Mouse (Mus musculus): ENCODE measurements around the gene Gstz1. TPM values are rescaled to one million over a fixed set of nuclear protein-coding genes. Genes with fewer than 3 reads are reported as not detected.

Gstz1 gene
- polyA plus RNA-seq, 1 experiment from 2014 or later, result 42.7 TPM

DNA sequence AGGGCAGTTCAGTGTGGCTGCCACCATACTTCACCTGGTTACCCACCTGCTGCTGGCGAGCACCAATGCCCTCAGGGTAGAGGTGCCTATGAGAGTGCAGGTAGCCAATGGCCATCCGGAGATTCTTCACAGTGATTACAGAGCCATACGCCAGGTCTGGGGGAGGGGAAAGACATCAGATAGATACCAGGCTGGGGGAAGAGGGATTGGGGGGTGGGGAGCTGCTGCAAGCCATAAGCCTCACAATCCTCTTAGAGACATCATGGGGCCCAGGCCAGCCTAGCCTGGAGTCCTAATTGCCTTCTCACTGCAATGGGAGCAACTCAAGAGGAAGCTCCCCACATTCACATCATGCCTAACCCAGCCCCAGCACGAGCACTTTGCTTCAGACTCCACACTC, 19.7 kb upstream of the Gstz1 start:
- WGBS, result 70% methylated on average over 4 of the region's 4 CpGs

DNA sequence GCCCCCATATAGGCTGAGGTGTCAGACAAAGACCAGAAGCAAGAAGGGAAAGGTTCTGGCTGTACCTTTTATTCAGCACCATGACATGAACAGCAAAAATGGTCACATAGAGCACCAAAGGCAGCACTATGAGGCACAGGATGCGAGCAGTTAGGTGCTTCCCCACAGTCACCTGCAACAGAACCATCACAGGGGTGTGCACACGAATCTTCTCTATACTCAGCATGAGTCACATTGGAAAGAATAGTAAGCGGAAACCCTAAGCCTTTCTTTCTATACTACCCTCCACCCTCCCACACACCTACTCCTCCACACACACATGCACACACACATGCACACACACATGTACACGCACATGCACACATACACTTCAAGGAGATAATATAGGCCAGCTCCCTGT, 16.7 kb upstream of the Gstz1 start:
- Histone ChIP-seq H3K36me3 (ENCODE audit: control insufficient read depth, insufficient read depth, low read length) (peaks cover 61% of the 10 kb centered on the region), H3K4me2 (ENCODE audit: low read length) (no peak overlapping the region), H3K4me3 (ENCODE audit: control insufficient read depth in 1 of 2, insufficient read depth in 1 of 2, low read depth in 1 of 2, low read length in 2 of 2) (no peak overlapping the region), H3K4me1 (ENCODE audit: control insufficient read depth in 2 of 2, insufficient read depth in 2 of 2, low read length in 2 of 2) (peaks cover 2 to 10% of the 10 kb centered on the region in 2 experiments; a peak in 2 of 4 replicates), H3K9me3 (ENCODE audit: control insufficient read depth, low read length) (no peaks in the 10 kb centered on the region), H3K9ac (ENCODE audit: low read length) (no peak overlapping the region), H3K27me3 (ENCODE audit: control insufficient read depth, insufficient read depth, low read length) (no peaks in the 10 kb centered on the region), H3K27ac (replicated peaks in 1 of 2; ENCODE audit: control insufficient read depth in 1 of 2, insufficient read depth in 1 of 2, low read depth in 2 of 2, low read length in 2 of 2) (no peak overlapping the region)
- ATAC-seq (ENCODE audit: insufficient number of reproducible peaks, insufficient read depth, low FRiP score, low read depth), result no peak
- 91% methylated on average over 4 of the region's 4 CpGs for WGBS

More for the DNA sequence above, 19.7 kb upstream of the Gstz1 start:
- H3K27ac ChIP-seq (replicated peaks in 1 of 2; ENCODE audit: control insufficient read depth in 1 of 2, insufficient read depth in 1 of 2, low read depth in 2 of 2, low read length in 2 of 2), result no peak overlapping the region
- no peak overlapping the region for H3K9ac ChIP-seq (ENCODE audit: low read length)
- no peak overlapping the region for H3K4me3 ChIP-seq (ENCODE audit: control insufficient read depth in 1 of 2, insufficient read depth in 1 of 2, low read depth in 1 of 2, low read length in 2 of 2)
- H3K9me3 ChIP-seq (ENCODE audit: control insufficient read depth, low read length), result no peaks in the 10 kb centered on the region
- no peak overlapping the region for H3K4me2 ChIP-seq (ENCODE audit: low read length)
- peaks cover 70% of the 10 kb centered on the region for H3K36me3 ChIP-seq (ENCODE audit: control insufficient read depth, insufficient read depth, low read length)
- H3K27me3 ChIP-seq (ENCODE audit: control insufficient read depth, insufficient read depth, low read length), result no peaks in the 10 kb centered on the region
- ATAC-seq (ENCODE audit: insufficient number of reproducible peaks, insufficient read depth, low FRiP score, low read depth), result no peak
- peaks cover 0 to 8% of the 10 kb centered on the region in 2 experiments; a peak in 1 of 4 replicates for H3K4me1 ChIP-seq (ENCODE audit: control insufficient read depth in 2 of 2, insufficient read depth in 2 of 2, low read length in 2 of 2)

DNA sequence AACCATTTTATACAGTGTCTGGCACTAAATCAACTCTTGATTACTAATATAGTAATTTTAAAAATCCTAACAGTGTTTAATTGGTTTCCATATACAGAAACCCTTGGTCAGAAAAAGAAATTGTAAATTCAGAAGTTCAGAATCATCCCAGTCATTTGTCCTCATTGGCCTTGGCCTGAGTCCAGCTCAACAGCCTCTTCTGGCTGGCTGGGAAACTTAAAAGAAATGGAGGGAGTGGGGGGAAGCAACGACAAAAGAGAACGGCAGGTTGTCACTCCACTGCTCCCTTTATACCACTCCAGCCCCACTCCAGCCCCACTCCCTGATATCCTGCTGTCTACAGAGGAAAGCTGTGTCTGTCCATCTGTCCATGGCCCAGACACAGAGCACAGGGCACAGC, 15.8 kb upstream of the Gstz1 start:
- H3K9ac ChIP-seq (ENCODE audit: low read length), result no peak overlapping the region
- 58% methylated on average over 2 of the region's 2 CpGs for WGBS
- H3K4me2 ChIP-seq (ENCODE audit: low read length), result no peak overlapping the region
- H3K4me1 ChIP-seq (ENCODE audit: control insufficient read depth in 2 of 2, insufficient read depth in 2 of 2, low read length in 2 of 2), result peaks cover 2 to 10% of the 10 kb centered on the region in 2 experiments; a peak in 2 of 4 replicates
- H3K36me3 ChIP-seq (ENCODE audit: control insufficient read depth, insufficient read depth, low read length), result peaks cover 60% of the 10 kb centered on the region
- H3K27me3 ChIP-seq (ENCODE audit: control insufficient read depth, insufficient read depth, low read length), result no peaks in the 10 kb centered on the region
- no peak overlapping the region for H3K27ac ChIP-seq (replicated peaks in 1 of 2; ENCODE audit: control insufficient read depth in 1 of 2, insufficient read depth in 1 of 2, low read depth in 2 of 2, low read length in 2 of 2)
- no peak overlapping the region for H3K4me3 ChIP-seq (ENCODE audit: control insufficient read depth in 1 of 2, insufficient read depth in 1 of 2, low read depth in 1 of 2, low read length in 2 of 2)
- ATAC-seq (ENCODE audit: insufficient number of reproducible peaks, insufficient read depth, low FRiP score, low read depth), result no peak
- H3K9me3 ChIP-seq (ENCODE audit: control insufficient read depth, low read length), result no peaks in the 10 kb centered on the region

DNA sequence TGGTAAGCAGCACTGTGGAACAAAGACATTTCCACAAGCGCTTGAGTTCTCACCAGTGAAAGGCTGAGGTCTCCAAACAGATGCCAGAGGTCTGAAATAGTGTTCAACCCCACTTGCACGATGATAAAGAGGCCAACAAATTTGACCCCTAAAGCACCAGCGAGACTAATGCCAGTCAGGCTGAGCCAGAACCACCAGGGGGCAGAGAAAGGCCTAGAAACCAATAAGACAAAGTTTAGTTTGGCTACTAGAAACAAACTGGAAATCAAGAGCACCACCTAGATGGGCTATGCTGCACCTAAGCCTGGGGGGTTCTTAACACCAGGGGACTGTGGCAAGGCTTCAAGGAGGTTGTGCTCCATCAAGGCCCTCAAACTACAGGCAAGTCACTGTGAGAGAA, 15.3 kb upstream of the Gstz1 start:
- 58% methylated on average over 3 of the region's 3 CpGs for WGBS
- Histone ChIP-seq H3K4me2 (ENCODE audit: low read length) (no peak overlapping the region), H3K9ac (ENCODE audit: low read length) (no peak overlapping the region), H3K4me3 (ENCODE audit: control insufficient read depth in 1 of 2, insufficient read depth in 1 of 2, low read depth in 1 of 2, low read length in 2 of 2) (no peak overlapping the region), H3K27ac (replicated peaks in 1 of 2; ENCODE audit: control insufficient read depth in 1 of 2, insufficient read depth in 1 of 2, low read depth in 2 of 2, low read length in 2 of 2) (no peak overlapping the region), H3K9me3 (ENCODE audit: control insufficient read depth, low read length) (no peaks in the 10 kb centered on the region), H3K36me3 (ENCODE audit: control insufficient read depth, insufficient read depth, low read length) (peaks cover 60% of the 10 kb centered on the region), H3K27me3 (ENCODE audit: control insufficient read depth, insufficient read depth, low read length) (no peaks in the 10 kb centered on the region), H3K4me1 (ENCODE audit: control insufficient read depth in 2 of 2, insufficient read depth in 2 of 2, low read length in 2 of 2) (peaks cover 2 to 10% of the 10 kb centered on the region in 2 experiments; a peak in 2 of 4 replicates)
- no peak for ATAC-seq (ENCODE audit: insufficient number of reproducible peaks, insufficient read depth, low FRiP score, low read depth)

DNA sequence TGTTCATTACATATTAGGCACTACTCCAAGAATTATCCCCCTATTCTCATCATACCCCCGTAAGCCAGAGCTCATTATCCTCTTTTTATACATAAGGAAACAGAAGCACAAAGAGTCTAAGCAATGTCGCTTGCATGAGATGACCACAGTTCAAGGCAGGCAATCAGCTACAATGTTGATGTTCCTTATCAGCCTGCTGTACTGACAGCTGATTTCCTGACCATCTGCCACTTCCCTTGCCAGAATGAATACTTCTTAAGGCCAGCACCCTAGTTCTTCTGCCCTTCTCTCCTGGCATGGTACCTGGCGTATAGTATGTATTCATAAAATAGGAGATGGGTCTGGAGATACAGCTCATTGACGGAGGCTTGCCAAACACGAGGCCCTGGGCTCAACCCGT, 14.8 kb upstream of the Gstz1 start:
- no peaks in the 10 kb centered on the region for H3K9me3 ChIP-seq (ENCODE audit: control insufficient read depth, low read length)
- H3K4me3 ChIP-seq (ENCODE audit: control insufficient read depth in 1 of 2, insufficient read depth in 1 of 2, low read depth in 1 of 2, low read length in 2 of 2), result no peak overlapping the region
- peaks cover 2 to 10% of the 10 kb centered on the region in 2 experiments; a peak in 2 of 4 replicates for H3K4me1 ChIP-seq (ENCODE audit: control insufficient read depth in 2 of 2, insufficient read depth in 2 of 2, low read length in 2 of 2)
- no peaks in the 10 kb centered on the region for H3K27me3 ChIP-seq (ENCODE audit: control insufficient read depth, insufficient read depth, low read length)
- no peak for ATAC-seq (ENCODE audit: insufficient number of reproducible peaks, insufficient read depth, low FRiP score, low read depth)
- H3K4me2 ChIP-seq (ENCODE audit: low read length), result no peak overlapping the region
- peaks cover 60% of the 10 kb centered on the region for H3K36me3 ChIP-seq (ENCODE audit: control insufficient read depth, insufficient read depth, low read length)
- no peak overlapping the region for H3K27ac ChIP-seq (replicated peaks in 1 of 2; ENCODE audit: control insufficient read depth in 1 of 2, insufficient read depth in 1 of 2, low read depth in 2 of 2, low read length in 2 of 2)
- H3K9ac ChIP-seq (ENCODE audit: low read length), result no peak overlapping the region
- 76% methylated on average over 6 of the region's 6 CpGs for WGBS

DNA sequence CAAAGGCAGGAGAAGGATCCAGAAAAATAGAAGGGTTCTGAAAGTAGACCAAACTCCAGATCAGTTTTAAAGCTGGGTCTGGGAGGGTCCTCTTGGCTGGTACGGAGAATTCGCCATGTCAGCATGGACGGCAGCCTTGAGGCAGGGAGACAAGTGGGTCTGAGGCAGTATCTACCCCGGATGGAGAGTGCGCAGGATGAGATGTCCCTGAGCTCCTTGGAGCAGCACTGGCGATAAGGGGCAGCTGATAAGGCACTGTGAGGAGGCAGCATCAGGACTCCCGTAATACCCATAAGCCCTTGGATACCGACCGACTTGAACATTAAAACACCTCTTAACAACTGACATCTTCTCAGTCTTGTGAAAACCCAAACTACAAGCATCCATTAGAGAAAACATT, 14.2 kb upstream of the Gstz1 start:
- H3K36me3 ChIP-seq (ENCODE audit: control insufficient read depth, insufficient read depth, low read length), result peaks cover 60% of the 10 kb centered on the region
- 57% methylated on average over 9 of the region's 9 CpGs for WGBS

DNA sequence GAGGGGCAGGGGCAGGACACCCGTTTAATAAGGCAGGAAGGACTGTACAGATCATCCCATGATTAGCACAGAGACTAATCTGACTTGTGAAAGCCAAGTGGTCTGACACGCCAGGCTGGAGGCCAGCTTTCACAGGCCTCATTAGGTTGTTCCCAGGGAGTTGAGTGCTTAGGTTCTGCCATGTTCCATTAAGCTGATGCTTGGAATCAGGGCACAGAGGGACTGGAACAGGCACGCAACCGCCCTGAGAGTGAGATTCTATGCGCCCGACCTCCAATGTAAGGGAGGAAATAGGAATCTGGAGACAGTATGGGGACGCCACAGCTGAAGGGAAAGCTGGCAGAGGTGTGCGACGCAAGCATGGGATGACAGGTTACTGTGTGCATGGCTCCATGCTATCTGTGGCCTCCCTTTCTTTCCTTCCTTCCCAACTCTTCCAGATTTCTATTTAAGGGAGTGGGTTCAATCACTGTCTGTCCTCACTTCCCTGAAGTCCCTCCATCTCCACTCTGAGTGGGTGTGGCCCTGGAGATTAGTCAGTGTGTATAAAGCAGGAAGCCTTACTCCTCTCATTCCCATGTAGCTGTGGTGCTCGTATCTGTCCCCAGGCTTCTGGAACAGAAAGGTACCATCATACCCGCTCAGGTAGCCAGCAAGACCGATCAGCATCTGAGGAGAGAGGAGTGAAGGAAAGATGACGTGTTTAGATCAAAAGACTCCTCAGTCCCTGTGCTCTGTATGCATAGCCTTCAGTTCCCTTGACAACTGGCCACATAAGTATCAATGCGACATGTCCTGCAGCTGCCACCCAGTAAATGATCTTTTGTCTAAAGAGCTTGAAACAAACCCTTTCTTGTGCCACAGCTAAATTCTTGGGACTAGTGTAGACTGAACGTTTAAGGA, 9.3 kb upstream of the Gstz1 start:
- Histone ChIP-seq H3K9ac (ENCODE audit: low read length) (no peak overlapping the region), H3K4me3 (ENCODE audit: control insufficient read depth in 1 of 2, insufficient read depth in 1 of 2, low read depth in 1 of 2, low read length in 2 of 2) (no peak overlapping the region), H3K27me3 (ENCODE audit: control insufficient read depth, insufficient read depth, low read length) (no peaks in the 10 kb centered on the region), H3K4me2 (ENCODE audit: low read length) (no peak overlapping the region), H3K27ac (replicated peaks in 1 of 2; ENCODE audit: control insufficient read depth in 1 of 2, insufficient read depth in 1 of 2, low read depth in 2 of 2, low read length in 2 of 2) (no peak overlapping the region), H3K4me1 (ENCODE audit: control insufficient read depth in 2 of 2, insufficient read depth in 2 of 2, low read length in 2 of 2) (peaks cover 2 to 15% of the 10 kb centered on the region in 2 experiments; a peak in 2 of 4 replicates), H3K36me3 (ENCODE audit: control insufficient read depth, insufficient read depth, low read length) (peaks cover 38% of the 10 kb centered on the region), H3K9me3 (ENCODE audit: control insufficient read depth, low read length) (no peaks in the 10 kb centered on the region)
- WGBS, result 76% methylated on average over 15 of the region's 15 CpGs
- ATAC-seq (ENCODE audit: insufficient number of reproducible peaks, insufficient read depth, low FRiP score, low read depth), result no peak

More for the DNA sequence above, 14.2 kb upstream of the Gstz1 start:
- Histone ChIP-seq H3K4me2 (ENCODE audit: low read length) (no peak overlapping the region), H3K9me3 (ENCODE audit: control insufficient read depth, low read length) (no peaks in the 10 kb centered on the region), H3K27ac (replicated peaks in 1 of 2; ENCODE audit: control insufficient read depth in 1 of 2, insufficient read depth in 1 of 2, low read depth in 2 of 2, low read length in 2 of 2) (no peak overlapping the region), H3K9ac (ENCODE audit: low read length) (no peak overlapping the region), H3K4me3 (ENCODE audit: control insufficient read depth in 1 of 2, insufficient read depth in 1 of 2, low read depth in 1 of 2, low read length in 2 of 2) (no peak overlapping the region), H3K4me1 (ENCODE audit: control insufficient read depth in 2 of 2, insufficient read depth in 2 of 2, low read length in 2 of 2) (peaks cover 2 to 10% of the 10 kb centered on the region in 2 experiments; a peak in 2 of 4 replicates), H3K27me3 (ENCODE audit: control insufficient read depth, insufficient read depth, low read length) (no peaks in the 10 kb centered on the region)
- no peak for ATAC-seq (ENCODE audit: insufficient number of reproducible peaks, insufficient read depth, low FRiP score, low read depth)
